Mouse (Mus musculus) hindbrain, embryonic 15.5 days (tissue): Measurements from ENCODE around the gene Hgfac. TPM values are rescaled to one million over a fixed set of nuclear protein-coding genes. Genes with fewer than 3 reads are reported as not detected.

ENCODE experiments used
- ATAC-seq: fragments of 200-750 bp; cut with Nextera tagmentation; 2 replicates; pipeline ENCODE4 v1.8.0; 2017; ENCODE audit warnings: low read depth, moderate number of reproducible peaks, moderate TSS enrichment; ENCODE audit not compliant: low FRiP score
- H3K27ac ChIP-seq: fragments of 300-500 bp; sonication (generic); replicated peaks from 2 replicates; pipeline ENCODE4 v1.5.1; 2015; ENCODE audit warnings: mild to moderate bottlenecking, inconsistent platforms
- H3K27me3 ChIP-seq: fragments of 300-500 bp; sonication (generic); 2 replicates; pipeline ENCODE4 v1.6.1; 2015; ENCODE audit warnings: control low read depth, inconsistent platforms
- H3K36me3 ChIP-seq: fragments of 300-500 bp; sonication (generic); 2 replicates; pipeline ENCODE4 v1.6.1; 2015; ENCODE audit warnings: control low read depth, inconsistent platforms
- H3K4me1 ChIP-seq: fragments of 300-500 bp; sonication (generic); replicated peaks from 2 replicates; pipeline ENCODE4 v1.6.1; 2015; ENCODE audit warnings: control low read depth, inconsistent platforms
- H3K4me2 ChIP-seq: fragments of 300-500 bp; sonication (generic); 2 replicates; pipeline ENCODE4 v1.6.1; 2015; ENCODE audit warnings: moderate library complexity, mild to moderate bottlenecking, inconsistent platforms
- H3K4me3 ChIP-seq: fragments of 300-500 bp; sonication (generic); 2 replicates; pipeline ENCODE4 v1.5.1; 2015; ENCODE audit warnings: mild to moderate bottlenecking, inconsistent platforms
- H3K9ac ChIP-seq: fragments of 300-500 bp; sonication (generic); 2 replicates; pipeline ENCODE4 v1.6.1; 2015; ENCODE audit warnings: inconsistent platforms
- H3K9me3 ChIP-seq: fragments of 300-500 bp; sonication (generic); 2 replicates; pipeline ENCODE4 v1.6.1; 2016; ENCODE audit warnings: control low read depth, inconsistent platforms
- WGBS: fragments of 180-500 bp; shearing (Covaris S2); methylation state at CpG from one replicate; pipeline ENCODE4 v1.1.7; 2015; 5-methylcytosine and 5-hydroxymethylcytosine counted together
- polyA plus RNA-seq: library from polyadenylated mRNA; unstranded; fragments of >200 nt; fragmentation: Nextera tagmentation; extraction: Ambion mirVana; gene quantifications from 2 replicates; pipeline ENCODE4 v1.2.1, GENCODE M21; 2015

Hgfac gene
- polyA plus RNA-seq, 1 experiment from 2014 or later: 0.70 TPM

DNA sequence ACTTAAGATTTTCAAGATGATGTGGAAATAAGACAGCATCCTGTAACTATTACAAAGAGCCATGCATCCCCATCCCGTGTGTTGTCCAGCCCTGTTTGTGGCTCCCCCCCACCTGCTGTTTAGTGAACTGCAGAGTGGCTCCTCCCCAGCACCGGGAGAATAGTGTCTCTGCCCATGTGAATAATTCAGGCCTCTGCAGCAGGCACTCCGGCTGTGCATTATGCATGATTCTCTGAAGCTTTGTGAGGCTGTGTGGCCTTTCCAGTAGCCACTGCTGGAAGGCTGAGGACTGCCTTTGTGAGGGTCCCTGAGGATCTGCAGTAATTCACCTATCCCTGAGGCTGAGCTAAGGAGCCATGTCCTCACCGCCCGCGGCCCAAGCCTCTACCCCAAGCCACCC, 27.3 kb upstream of the Hgfac start:
- H3K4me1 ChIP-seq: peaks cover 22% of the 10 kb centered on the region
- no peaks in the 10 kb centered on the region for H3K27me3 ChIP-seq
- WGBS: 23% methylated on average over 6 of the region's 6 CpGs
- H3K36me3 ChIP-seq: no peaks in the 10 kb centered on the region
- H3K4me3 ChIP-seq: no peak overlapping the region
- H3K4me2 ChIP-seq: no peak overlapping the region
- no peaks in the 10 kb centered on the region for H3K9me3 ChIP-seq
- no peak for ATAC-seq
- no peak overlapping the region for H3K9ac ChIP-seq
- H3K27ac ChIP-seq: peak overlapping the region; percentile 56; the same call in 1 of the 2 replicates

DNA sequence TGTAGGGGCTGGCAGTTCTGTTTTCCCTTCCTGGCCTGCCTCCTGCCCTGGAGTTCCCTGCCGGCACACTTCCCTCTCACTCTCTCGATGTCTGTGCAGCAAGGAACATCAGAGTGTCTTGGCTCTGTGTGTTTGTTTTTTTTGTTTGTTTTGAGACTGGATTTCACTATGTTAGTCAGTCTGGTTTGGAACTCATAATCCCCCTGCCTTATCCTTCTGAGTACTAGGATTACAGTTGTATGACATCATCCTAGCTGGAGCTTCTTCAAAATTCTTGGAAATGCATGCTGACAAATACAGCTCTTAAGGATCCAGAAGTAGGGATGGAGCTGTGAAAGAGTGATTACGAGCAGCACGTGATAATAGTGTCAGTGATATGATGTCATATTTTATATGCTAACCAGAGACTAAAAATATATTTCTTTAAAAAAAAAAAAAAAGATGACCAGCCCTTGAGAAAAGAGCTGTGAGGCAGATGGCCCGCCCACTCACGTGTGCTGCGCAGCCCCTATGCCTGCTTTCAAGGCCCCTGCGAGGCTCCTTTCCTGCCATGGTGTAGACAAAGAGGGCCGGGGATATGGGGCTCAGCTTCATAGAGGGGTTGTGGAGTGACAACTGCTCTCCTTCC, 21.5 kb upstream of the Hgfac start:
- Histone ChIP-seq H3K4me1 (peaks cover 14% of the 10 kb centered on the region; the same call in 1 of the 2 replicates), H3K9me3 (no peaks in the 10 kb centered on the region), H3K9ac (no peak overlapping the region), H3K27ac (no peak overlapping the region), H3K27me3 (no peaks in the 10 kb centered on the region), H3K4me2 (no peak overlapping the region), H3K36me3 (no peaks in the 10 kb centered on the region), H3K4me3 (no peak overlapping the region)
- no peak for ATAC-seq
- 75% methylated on average over 9 of the region's 9 CpGs for WGBS

DNA sequence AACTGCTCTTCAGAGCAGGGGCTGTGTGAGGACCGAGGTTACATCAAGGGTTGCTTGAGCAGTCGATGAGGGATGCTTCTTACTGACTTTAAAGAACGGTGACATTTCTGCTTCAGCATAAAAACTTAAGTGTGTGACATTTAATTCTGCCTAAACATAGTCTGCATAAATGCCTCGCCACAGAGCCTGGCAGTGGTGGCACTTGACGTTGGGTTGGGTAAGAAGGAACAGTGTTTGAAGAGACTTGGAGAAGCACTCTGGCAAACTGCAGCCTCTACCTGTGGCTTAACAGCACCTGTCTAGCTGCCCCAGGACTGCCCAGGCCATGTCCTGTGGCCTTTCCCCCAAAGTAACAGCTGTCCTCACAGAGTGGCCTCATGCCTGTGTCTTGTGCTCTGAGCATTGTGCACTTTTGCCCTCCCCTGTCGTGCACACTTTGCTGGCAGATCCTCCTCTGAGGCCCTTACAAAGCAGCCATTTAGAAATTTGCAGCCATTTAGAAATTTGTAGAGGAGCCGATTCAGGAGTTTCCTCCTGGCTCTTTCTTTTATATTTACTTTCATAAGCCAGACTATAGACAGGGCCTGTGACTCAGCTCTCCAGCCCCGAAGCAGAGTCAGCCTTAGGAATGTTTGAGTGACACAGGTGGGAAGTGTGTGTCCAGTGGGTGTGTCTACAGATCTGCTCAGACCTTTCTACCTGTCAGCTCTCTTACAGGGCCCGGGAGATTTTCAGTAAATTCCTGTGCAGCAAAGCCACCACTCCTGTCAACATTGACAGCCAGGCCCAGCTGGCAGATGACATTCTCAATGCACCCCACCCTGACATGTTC, 20.7 kb upstream of the Hgfac start:
- 81% methylated on average over 9 of the region's 9 CpGs for WGBS
- Histone ChIP-seq H3K36me3 (no peaks in the 10 kb centered on the region), H3K27ac (no peak overlapping the region), H3K9ac (no peak overlapping the region), H3K4me3 (no peak overlapping the region), H3K4me2 (no peak overlapping the region), H3K9me3 (no peaks in the 10 kb centered on the region), H3K27me3 (no peaks in the 10 kb centered on the region), H3K4me1 (peaks cover 14% of the 10 kb centered on the region; the same call in 1 of the 2 replicates)
- no peak for ATAC-seq

- peak; percentile 36; the same call in 1 of the 2 replicates for ATAC-seq
- no peak overlapping the region for H3K27ac ChIP-seq
- H3K9me3 ChIP-seq: no peaks in the 10 kb centered on the region
- no peaks in the 10 kb centered on the region for H3K27me3 ChIP-seq
- WGBS: 24% methylated on average over 2 of the region's 2 CpGs
- H3K4me3 ChIP-seq: no peak overlapping the region
- H3K4me1 ChIP-seq: no peaks in the 10 kb centered on the region
- H3K36me3 ChIP-seq: peaks cover 16% of the 10 kb centered on the region
- H3K4me2 ChIP-seq: no peak overlapping the region
- H3K9ac ChIP-seq: no peak overlapping the region
These were observed 16.3 kb upstream of the Hgfac start for GRCm38 (mm10) chr5:35024975-35025374.

- no peak overlapping the region for H3K4me3 ChIP-seq
- H3K4me2 ChIP-seq: no peak overlapping the region
- no peaks in the 10 kb centered on the region for H3K27me3 ChIP-seq
- 100% methylated on average over 1 of the region's 1 CpGs for WGBS
- ATAC-seq: no peak
- no peak overlapping the region for H3K27ac ChIP-seq
- peaks cover 16% of the 10 kb centered on the region for H3K36me3 ChIP-seq
- H3K4me1 ChIP-seq: no peaks in the 10 kb centered on the region
- H3K9ac ChIP-seq: no peak overlapping the region
- H3K9me3 ChIP-seq: no peaks in the 10 kb centered on the region
These were observed 12.0 kb upstream of the Hgfac start for GRCm38 (mm10) chr5:35029303-35029702.

DNA sequence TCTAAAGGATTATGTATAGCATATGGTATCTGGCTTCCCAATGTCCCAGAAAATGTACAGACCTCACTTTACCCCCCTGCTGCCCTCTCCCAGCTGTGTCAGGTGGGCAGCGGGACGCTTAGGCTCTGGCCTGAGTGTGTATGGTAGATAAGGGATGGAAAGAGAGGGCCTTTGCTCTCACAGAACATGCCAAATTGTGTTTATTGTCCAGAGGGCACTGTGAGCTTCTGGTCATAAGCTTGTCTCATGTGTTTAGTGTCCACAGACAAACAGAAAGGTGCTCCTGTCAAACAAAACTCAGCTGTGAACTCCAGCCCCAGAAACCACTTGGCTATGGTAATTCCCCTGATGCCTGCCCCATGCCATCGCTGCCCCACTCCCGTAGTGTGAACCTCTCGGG, 11.6 kb upstream of the Hgfac start:
- H3K4me2 ChIP-seq: no peak overlapping the region
- ATAC-seq: no peak
- H3K27me3 ChIP-seq: no peaks in the 10 kb centered on the region
- no peak overlapping the region for H3K4me3 ChIP-seq
- H3K9me3 ChIP-seq: no peaks in the 10 kb centered on the region
- WGBS: 86% methylated on average over 5 of the region's 5 CpGs
- no peak overlapping the region for H3K27ac ChIP-seq
- H3K4me1 ChIP-seq: no peaks in the 10 kb centered on the region
- H3K9ac ChIP-seq: no peak overlapping the region
- H3K36me3 ChIP-seq: peaks cover 16% of the 10 kb centered on the region

DNA sequence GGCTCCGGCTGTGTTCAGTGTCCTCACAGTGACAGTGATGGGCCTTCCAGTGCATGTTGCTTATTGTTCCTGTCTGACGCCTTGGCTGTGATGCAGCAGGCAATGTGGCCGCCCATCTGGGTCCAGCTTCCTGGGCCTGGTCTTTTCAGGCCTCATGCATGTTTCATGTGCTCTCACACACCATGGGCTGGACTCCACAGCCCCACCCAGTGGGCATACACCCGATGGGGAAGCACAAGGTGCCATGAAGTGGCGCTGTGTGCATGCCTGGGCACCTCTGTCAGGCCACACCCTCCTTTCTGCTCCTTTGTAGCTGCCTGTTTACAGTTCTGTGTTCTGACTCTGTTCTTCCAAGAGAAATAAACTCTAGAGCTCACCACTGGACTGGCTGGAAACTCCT, 8.2 kb upstream of the Hgfac start:
- no peak overlapping the region for H3K27ac ChIP-seq
- no peak overlapping the region for H3K4me2 ChIP-seq
- no peaks in the 10 kb centered on the region for H3K4me1 ChIP-seq
- WGBS: 62% methylated on average over 5 of the region's 5 CpGs
- ATAC-seq: no peak
- no peaks in the 10 kb centered on the region for H3K36me3 ChIP-seq
- H3K27me3 ChIP-seq: no peaks in the 10 kb centered on the region
- H3K9ac ChIP-seq: no peak overlapping the region
- no peaks in the 10 kb centered on the region for H3K9me3 ChIP-seq
- no peak overlapping the region for H3K4me3 ChIP-seq

- Histone ChIP-seq H3K36me3 (no peaks in the 10 kb centered on the region), H3K4me1 (no peaks in the 10 kb centered on the region)
- 44% methylated on average over 1 of the region's 1 CpGs for WGBS
These were observed 7.7 kb upstream of the Hgfac start for GRCm38 (mm10) chr5:35033619-35034018.

DNA sequence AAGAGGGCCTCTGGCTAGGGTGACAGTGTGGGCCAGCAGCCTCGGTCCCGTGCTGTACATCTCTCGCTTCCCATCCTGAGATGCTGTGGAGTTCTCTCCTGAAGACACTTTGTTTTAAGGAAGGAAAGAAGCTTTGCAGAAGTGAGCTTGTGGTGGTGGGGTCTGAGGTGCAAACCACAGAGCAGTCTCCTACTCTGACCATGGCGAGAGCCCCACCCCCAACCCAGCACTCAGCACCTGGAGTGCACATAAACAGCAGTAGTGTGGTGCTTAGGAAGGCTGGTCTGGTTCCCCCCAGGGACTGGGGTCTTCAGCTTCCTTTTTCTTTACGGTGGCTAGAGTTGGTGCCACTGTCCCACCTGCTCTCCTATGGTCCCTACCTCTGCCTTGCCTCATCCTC, 6.2 kb upstream of the Hgfac start:
- H3K27me3 ChIP-seq: no peaks in the 10 kb centered on the region
- H3K27ac ChIP-seq: no peak overlapping the region
- no peaks in the 10 kb centered on the region for H3K9me3 ChIP-seq
- WGBS: 84% methylated on average over 5 of the region's 5 CpGs
- no peaks in the 10 kb centered on the region for H3K36me3 ChIP-seq
- H3K4me3 ChIP-seq: no peak overlapping the region
- H3K9ac ChIP-seq: no peak overlapping the region
- H3K4me1 ChIP-seq: no peaks in the 10 kb centered on the region
- H3K4me2 ChIP-seq: no peak overlapping the region
- no peak for ATAC-seq

More at GRCm38 (mm10) chr5:35033619-35034018, 7.7 kb upstream of the Hgfac start:
- no peaks in the 10 kb centered on the region for H3K27me3 ChIP-seq
- no peak overlapping the region for H3K4me2 ChIP-seq
- no peak for ATAC-seq
- H3K4me3 ChIP-seq: no peak overlapping the region
- no peak overlapping the region for H3K27ac ChIP-seq
- H3K9me3 ChIP-seq: no peaks in the 10 kb centered on the region
- H3K9ac ChIP-seq: no peak overlapping the region

DNA sequence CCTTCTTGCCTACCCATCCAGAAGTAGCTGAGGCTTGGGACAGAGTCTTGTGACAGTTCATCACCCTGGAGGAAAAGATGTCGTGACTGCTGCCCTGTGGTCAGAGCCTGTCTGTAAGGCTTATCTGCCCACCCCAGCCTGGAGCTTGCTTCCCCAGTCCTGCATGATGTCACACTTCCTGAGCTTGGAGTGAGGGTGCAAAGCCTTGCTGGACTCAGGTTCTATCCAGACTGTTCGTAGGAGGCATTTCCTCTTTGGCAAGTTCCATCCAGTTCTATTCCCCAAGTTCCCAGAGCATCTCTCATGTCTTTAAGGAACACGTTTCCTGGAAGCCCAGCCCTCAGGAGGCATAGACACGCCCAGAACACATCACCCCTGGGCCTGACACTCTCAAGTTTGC, 5.5 kb upstream of the Hgfac start:
- no peak overlapping the region for H3K27ac ChIP-seq
- H3K4me2 ChIP-seq: no peak overlapping the region
- no peaks in the 10 kb centered on the region for H3K9me3 ChIP-seq
- 74% methylated on average over 4 of the region's 4 CpGs for WGBS
- H3K36me3 ChIP-seq: no peaks in the 10 kb centered on the region
- no peaks in the 10 kb centered on the region for H3K27me3 ChIP-seq
- no peak overlapping the region for H3K4me3 ChIP-seq
- no peak overlapping the region for H3K9ac ChIP-seq
- no peaks in the 10 kb centered on the region for H3K4me1 ChIP-seq
- ATAC-seq: no peak

GRCm38 (mm10) chr5:35037438-35037837, 3.9 kb upstream of the Hgfac start:
- ATAC-seq: no peak
- Histone ChIP-seq H3K9ac (no peak overlapping the region), H3K27ac (no peak overlapping the region), H3K27me3 (no peaks in the 10 kb centered on the region), H3K36me3 (no peaks in the 10 kb centered on the region), H3K4me1 (no peaks in the 10 kb centered on the region), H3K4me2 (no peak overlapping the region), H3K9me3 (no peaks in the 10 kb centered on the region), H3K4me3 (no peak overlapping the region)

- ATAC-seq: peak; percentile 31
- WGBS: 73% methylated on average over 10 of the region's 10 CpGs
- Histone ChIP-seq H3K4me3 (no peak overlapping the region), H3K4me1 (no peaks in the 10 kb centered on the region), H3K27ac (no peak overlapping the region), H3K4me2 (no peak overlapping the region), H3K9me3 (no peaks in the 10 kb centered on the region), H3K9ac (no peak overlapping the region), H3K36me3 (no peaks in the 10 kb centered on the region), H3K27me3 (no peaks in the 10 kb centered on the region)
These were observed 1.3 kb downstream of the Hgfac start for GRCm38 (mm10) chr5:35042431-35043109.
